Mouse (Mus musculus): ENCODE results near the gene Kcnab3. TPM values are rescaled to one million over a fixed set of nuclear protein-coding genes. Genes with fewer than 3 reads are reported as not detected.
A peak's percentile ranks its signal among the peaks of the same experiment; 100 is the strongest.

Kcnab3 gene
- polyA plus RNA-seq, 2 experiments = 0.10 to 0.20 TPM

DNA sequence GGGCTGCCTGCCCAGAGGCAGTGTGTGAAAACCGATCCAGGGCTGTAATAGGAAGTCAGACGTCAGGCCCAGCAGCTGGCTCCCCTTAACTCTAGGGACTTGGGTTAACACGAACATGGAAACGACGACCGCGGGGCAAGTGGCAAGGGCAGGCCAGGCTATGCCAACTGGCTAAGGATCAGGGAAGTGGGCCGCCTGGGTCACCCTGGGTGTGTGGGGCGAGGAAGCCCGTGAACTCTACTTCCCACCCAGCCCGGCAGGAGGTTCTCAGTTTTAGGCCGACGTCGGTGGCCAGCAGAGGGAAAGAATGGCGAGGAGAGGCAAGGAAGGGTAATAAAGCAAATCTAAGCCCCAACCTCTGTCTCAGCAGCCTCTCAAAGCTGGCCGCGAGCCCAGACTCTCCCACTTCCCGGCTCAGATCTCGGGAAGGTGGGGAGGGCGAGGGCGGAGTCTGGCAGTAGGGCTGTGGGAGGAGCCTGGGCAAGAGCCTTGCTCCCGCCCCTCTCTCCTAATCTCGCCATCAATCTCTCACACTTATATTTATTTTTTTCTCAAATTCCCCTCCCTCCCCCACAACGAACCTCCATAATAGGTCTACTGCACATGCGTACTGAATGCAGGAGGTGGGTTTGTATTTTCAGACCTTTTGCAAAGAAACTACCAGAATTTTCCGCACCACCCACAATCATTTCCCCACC lies 40.2 kb downstream of the Kcnab3 start:
- H3K4me1 ChIP-seq (replicated peaks; ENCODE audit: control insufficient read depth in 2 of 2, insufficient read depth in 2 of 2, low read length in 1 of 2) = peaks cover 24 to 26% of the 10 kb centered on the region in 2 experiments
- peak; percentile 38 to 63 (median 54) for DNase-seq (ENCODE audit: low read depth in 3 of 3, low spot score in 3 of 3)
- H3K27me3 ChIP-seq (ENCODE audit: control insufficient read depth, insufficient read depth, low read length) = peaks cover 35% of the 10 kb centered on the region

DNA sequence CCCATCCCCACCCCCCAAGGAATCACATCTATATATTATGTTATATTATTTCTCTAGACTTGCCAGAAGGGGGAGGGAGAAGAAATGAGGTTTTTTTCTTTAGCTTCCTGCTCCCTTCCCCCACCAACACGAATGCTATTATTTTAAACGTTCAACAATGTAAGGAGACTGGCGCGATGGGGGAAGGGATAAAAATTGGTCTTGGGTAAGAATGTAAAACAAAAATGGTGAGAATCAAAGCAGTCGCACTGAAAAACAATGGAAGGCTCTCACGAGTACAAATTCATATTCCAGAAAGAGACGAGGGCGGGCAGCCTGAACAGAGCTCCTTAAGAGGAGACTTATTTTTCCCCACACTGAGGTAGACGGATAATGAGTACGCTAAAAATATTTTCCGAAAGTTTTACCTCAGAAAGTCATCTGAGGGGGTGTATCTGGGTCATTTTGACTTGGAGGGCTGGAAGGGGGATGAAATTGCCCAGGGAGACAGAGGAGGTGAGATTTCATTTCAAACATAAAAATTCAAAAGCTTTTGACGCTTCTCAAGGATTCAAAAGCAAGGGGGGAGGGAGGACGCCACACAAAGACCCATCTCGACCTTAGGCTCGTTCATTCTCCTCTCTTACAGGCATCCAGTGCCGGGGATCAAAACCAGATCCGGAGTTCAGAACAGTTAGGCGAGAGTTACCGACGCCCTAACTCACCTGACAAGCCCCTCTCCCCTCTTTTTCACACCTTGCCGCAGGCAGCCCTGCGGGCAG lies 41.0 kb downstream of the Kcnab3 start:
- H3K27me3 ChIP-seq (ENCODE audit: control insufficient read depth, insufficient read depth, low read length) = peaks cover 35% of the 10 kb centered on the region
- H3K4me2 ChIP-seq (ENCODE audit: low read depth) = peak overlapping the region; percentile 89

More for the DNA sequence above, 40.2 kb downstream of the Kcnab3 start:
- ATAC-seq (ENCODE audit: insufficient read depth) = peak; percentile 68
- Histone ChIP-seq H3K36me3 (replicated peaks; ENCODE audit: control insufficient read depth, insufficient read depth, low read depth) (no peaks in the 10 kb centered on the region), H3K9ac (replicated peaks) (peak overlapping the region; percentile 39), H3K4me2 (ENCODE audit: low read depth) (peak overlapping the region; percentile 89), H3K4me3 (ENCODE audit: insufficient read depth in 1 of 2, low read depth in 2 of 2, low read length in 2 of 2) (peak overlapping the region; percentile 41 to 77), H3K27ac (no peak overlapping the region; the same call in 1 of the 2 replicates), H3K9me3 (ENCODE audit: control insufficient read depth, low read length) (no peaks in the 10 kb centered on the region)
- TF ChIP-seq EP300 (IDR thresholded peaks at IDR 0.05; ENCODE audit: low read depth) (no peak), CTCF (IDR thresholded peaks at IDR 0.05; ENCODE audit: low read depth) (no peak)
- 2% methylated on average over 26 of the region's 26 CpGs for WGBS (ENCODE audit: insufficient replicate concordance)

DNA sequence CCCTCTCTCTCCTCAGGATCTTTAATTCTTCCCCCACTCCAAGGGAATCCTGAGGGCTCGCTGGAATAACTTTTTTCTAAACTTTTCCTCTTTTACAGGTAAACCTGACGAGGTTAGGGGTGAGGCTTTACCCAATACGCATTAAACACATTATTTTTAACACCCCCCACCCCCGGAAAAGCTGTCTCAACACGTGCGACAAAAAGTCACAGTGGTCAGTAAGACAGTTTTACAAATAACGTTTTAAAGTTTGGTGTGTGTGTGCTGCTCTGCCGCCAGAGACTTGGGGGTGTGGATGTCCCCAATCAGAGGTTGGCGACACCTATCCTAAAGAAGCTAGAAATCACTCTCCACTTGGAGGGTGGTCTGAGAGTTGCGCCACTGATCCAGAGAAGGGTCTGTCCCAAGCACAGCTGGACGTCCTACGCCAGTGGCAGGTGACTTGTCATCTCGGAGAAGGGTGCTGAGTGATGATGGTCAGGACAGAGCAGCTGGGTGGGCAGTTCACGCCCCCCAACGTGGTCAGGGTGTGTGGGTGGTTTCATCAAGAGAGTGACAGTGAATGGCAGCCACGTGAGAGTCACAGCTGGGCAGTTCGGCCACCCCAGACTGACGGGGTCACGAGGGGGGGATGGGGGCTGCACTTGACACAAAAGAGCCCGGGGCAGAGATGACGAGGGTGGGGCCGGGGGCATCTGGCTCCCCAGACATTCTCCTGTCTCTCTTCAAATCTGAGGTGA lies 41.7 kb downstream of the Kcnab3 start:
- Histone ChIP-seq H3K4me3 (ENCODE audit: insufficient read depth in 1 of 2, low read depth in 2 of 2, low read length in 2 of 2) (peak overlapping the region; percentile 73 to 77), H3K9me3 (ENCODE audit: control insufficient read depth, low read length) (no peaks in the 10 kb centered on the region), H3K4me2 (ENCODE audit: low read depth) (peak overlapping the region; percentile 89), H3K36me3 (replicated peaks; ENCODE audit: control insufficient read depth, insufficient read depth, low read depth) (no peaks in the 10 kb centered on the region), H3K27me3 (ENCODE audit: control insufficient read depth, insufficient read depth, low read length) (peaks cover 35% of the 10 kb centered on the region), H3K4me1 (replicated peaks; ENCODE audit: control insufficient read depth in 2 of 2, insufficient read depth in 2 of 2, low read length in 1 of 2) (peaks cover 39 to 41% of the 10 kb centered on the region in 2 experiments), H3K9ac (replicated peaks) (peak overlapping the region; percentile 85), H3K27ac (no peak overlapping the region; the same call in 1 of the 2 replicates)
- TF ChIP-seq EP300 (IDR thresholded peaks at IDR 0.05; ENCODE audit: low read depth) (no peak), CTCF (IDR thresholded peaks at IDR 0.05; ENCODE audit: low read depth) (no peak)
- 2% methylated on average over 22 of the region's 22 CpGs for WGBS (ENCODE audit: insufficient replicate concordance)
- DNase-seq (ENCODE audit: low read depth in 3 of 3, low spot score in 3 of 3) (no peak), ATAC-seq (ENCODE audit: insufficient read depth) (no peak)

More for the DNA sequence above, 41.0 kb downstream of the Kcnab3 start:
- Histone ChIP-seq H3K27ac (peak overlapping the region; percentile 8), H3K9me3 (ENCODE audit: control insufficient read depth, low read length) (no peaks in the 10 kb centered on the region), H3K4me3 (ENCODE audit: insufficient read depth in 1 of 2, low read depth in 2 of 2, low read length in 2 of 2) (peak overlapping the region; percentile 27 to 77), H3K4me1 (replicated peaks; ENCODE audit: control insufficient read depth in 2 of 2, insufficient read depth in 2 of 2, low read length in 1 of 2) (peaks cover 31 to 34% of the 10 kb centered on the region in 2 experiments), H3K9ac (replicated peaks) (peak overlapping the region; percentile 39), H3K36me3 (replicated peaks; ENCODE audit: control insufficient read depth, insufficient read depth, low read depth) (no peaks in the 10 kb centered on the region)
- WGBS (ENCODE audit: insufficient replicate concordance) = under 1% methylated on average over 22 of the region's 22 CpGs
- ATAC-seq (ENCODE audit: insufficient read depth) (no peak), DNase-seq (ENCODE audit: low read depth in 3 of 3, low spot score in 3 of 3) (no peak)
- TF ChIP-seq EP300 (IDR thresholded peaks at IDR 0.05; ENCODE audit: low read depth) (no peak), CTCF (IDR thresholded peaks at IDR 0.05; ENCODE audit: low read depth) (no peak)

DNA sequence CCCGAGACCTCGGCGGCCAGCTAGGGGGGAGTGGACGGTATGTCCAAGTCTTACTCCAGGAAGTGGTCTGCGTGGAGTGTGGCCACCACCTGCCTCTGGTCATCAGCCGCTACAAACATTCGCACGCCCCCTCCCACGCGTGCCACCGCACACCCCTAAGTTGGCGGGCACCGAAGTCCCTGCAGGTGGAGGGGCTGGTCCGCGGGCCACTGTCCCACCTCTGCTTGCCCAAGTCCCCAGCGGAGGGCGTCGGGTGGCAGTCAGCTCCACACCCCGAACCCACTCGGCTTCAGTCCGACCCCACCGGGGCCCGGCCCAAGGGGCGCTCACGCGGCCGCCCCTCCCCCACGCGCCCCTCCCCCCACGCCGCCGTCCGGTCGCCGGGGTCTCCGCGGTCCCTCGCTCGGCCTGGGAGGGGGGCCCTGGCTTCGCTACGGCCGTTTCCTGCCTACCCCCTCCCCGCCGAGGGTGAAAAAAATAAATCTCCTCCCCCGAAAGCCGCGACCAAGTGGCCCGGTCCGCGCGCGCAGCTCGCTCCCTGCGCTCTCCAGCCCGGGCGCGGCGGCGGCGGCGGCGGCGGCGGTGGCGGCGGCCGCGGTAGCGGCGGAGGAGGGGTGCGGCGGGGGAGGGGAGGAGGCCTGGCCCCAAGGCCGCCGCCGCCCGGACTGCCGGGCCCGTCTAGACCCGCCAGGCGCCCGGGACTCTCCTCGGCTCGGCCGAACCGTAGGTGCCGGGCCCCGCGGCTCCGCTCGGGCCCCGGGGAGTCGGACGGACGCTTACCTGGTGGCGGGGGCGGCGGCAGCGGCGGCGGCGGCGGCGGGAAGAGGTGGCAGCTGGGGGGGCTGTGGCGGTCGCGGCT lies 42.5 kb downstream of the Kcnab3 start:
- ATAC-seq (ENCODE audit: insufficient read depth) (no peak; the same call in 1 of the 2 replicates), DNase-seq (ENCODE audit: low read depth in 3 of 3, low spot score in 3 of 3) (no peak)
- TF ChIP-seq CTCF (IDR thresholded peaks at IDR 0.05; ENCODE audit: low read depth) = no peak
- TF ChIP-seq EP300 (IDR thresholded peaks at IDR 0.05; ENCODE audit: low read depth) = no peak

More for the DNA sequence above, 42.5 kb downstream of the Kcnab3 start:
- peak overlapping the region; percentile 85 for H3K9ac ChIP-seq (replicated peaks)
- H3K27me3 ChIP-seq (ENCODE audit: control insufficient read depth, insufficient read depth, low read length) = peaks cover 35% of the 10 kb centered on the region
- H3K4me1 ChIP-seq (replicated peaks; ENCODE audit: control insufficient read depth in 2 of 2, insufficient read depth in 2 of 2, low read length in 1 of 2) = peaks cover 47 to 49% of the 10 kb centered on the region in 2 experiments
- WGBS (ENCODE audit: insufficient replicate concordance) = under 1% methylated on average over 68 of the region's 106 CpGs
- H3K36me3 ChIP-seq (replicated peaks; ENCODE audit: control insufficient read depth, insufficient read depth, low read depth) = no peaks in the 10 kb centered on the region
- no peaks in the 10 kb centered on the region for H3K9me3 ChIP-seq (ENCODE audit: control insufficient read depth, low read length)
- H3K4me3 ChIP-seq (ENCODE audit: insufficient read depth in 1 of 2, low read depth in 2 of 2, low read length in 2 of 2) = peak overlapping the region; percentile 73 to 77
- peak overlapping the region; percentile 30; the same call in 1 of the 2 replicates for H3K27ac ChIP-seq
- peak overlapping the region; percentile 89 for H3K4me2 ChIP-seq (ENCODE audit: low read depth)
